Mouse (Mus musculus) limb, embryonic 12.5 days (tissue): ENCODE measurements around the gene Exoc3l4. TPM values are rescaled to one million over a fixed set of nuclear protein-coding genes. Genes with fewer than 3 reads are reported as not detected.

Experiments used
- ATAC-seq: fragments of 200-750 bp; cut with Nextera tagmentation; 2 replicates; pipeline ENCODE4 v1.8.0; 2017; ENCODE audit warnings: low read depth, moderate TSS enrichment; ENCODE audit not compliant: insufficient number of reproducible peaks, insufficient read depth, low FRiP score, low TSS enrichment
- H3K27ac ChIP-seq: fragments of 300-500 bp; sonication (generic); 2 replicates; pipeline ENCODE4 v1.5.1; 2016; ENCODE audit warnings: mild to moderate bottlenecking, moderate library complexity
- H3K27me3 ChIP-seq: fragments of 300-500 bp; sonication (generic); 2 replicates; pipeline ENCODE4 v1.6.1; 2016; ENCODE audit warnings: mild to moderate bottlenecking, moderate library complexity
- H3K36me3 ChIP-seq: fragments of 300-500 bp; sonication (generic); 2 replicates; pipeline ENCODE4 v1.6.1; 2016; ENCODE audit warnings: mild to moderate bottlenecking, moderate library complexity
- H3K4me1 ChIP-seq: fragments of 300-500 bp; sonication (generic); replicated peaks from 2 replicates; pipeline ENCODE4 v1.6.1; 2016
- H3K4me2 ChIP-seq: fragments of 300-500 bp; sonication (generic); 2 replicates; pipeline ENCODE4 v1.6.1; 2016; ENCODE audit warnings: mild to moderate bottlenecking, moderate library complexity
- H3K4me3 ChIP-seq: fragments of 300-500 bp; sonication (generic); replicated peaks from 2 replicates; pipeline ENCODE4 v1.5.1; 2016; ENCODE audit warnings: mild to moderate bottlenecking
- H3K9ac ChIP-seq: fragments of 300-500 bp; sonication (generic); replicated peaks from 2 replicates; pipeline ENCODE4 v1.6.1; 2016; ENCODE audit warnings: mild to moderate bottlenecking, moderate library complexity
- H3K9me3 ChIP-seq: fragments of 300-500 bp; sonication (generic); 2 replicates; pipeline ENCODE4 v1.6.1; 2016; ENCODE audit warnings: mild to moderate bottlenecking, moderate library complexity
- WGBS: fragments of 180-500 bp; shearing (Covaris S2); methylation state at CpG from one replicate; pipeline ENCODE4 v1.1.7; 2016; 5-methylcytosine and 5-hydroxymethylcytosine counted together
- polyA plus RNA-seq: library from polyadenylated mRNA; unstranded; fragments of >200 nt; fragmentation: Nextera tagmentation; extraction: Ambion mirVana; gene quantifications from 2 replicates; pipeline ENCODE4 v1.2.1, GENCODE M21; 2016

The Exoc3l4 gene
- polyA plus RNA-seq, 1 experiment from 2014 or later: 5.6 TPM

DNA sequence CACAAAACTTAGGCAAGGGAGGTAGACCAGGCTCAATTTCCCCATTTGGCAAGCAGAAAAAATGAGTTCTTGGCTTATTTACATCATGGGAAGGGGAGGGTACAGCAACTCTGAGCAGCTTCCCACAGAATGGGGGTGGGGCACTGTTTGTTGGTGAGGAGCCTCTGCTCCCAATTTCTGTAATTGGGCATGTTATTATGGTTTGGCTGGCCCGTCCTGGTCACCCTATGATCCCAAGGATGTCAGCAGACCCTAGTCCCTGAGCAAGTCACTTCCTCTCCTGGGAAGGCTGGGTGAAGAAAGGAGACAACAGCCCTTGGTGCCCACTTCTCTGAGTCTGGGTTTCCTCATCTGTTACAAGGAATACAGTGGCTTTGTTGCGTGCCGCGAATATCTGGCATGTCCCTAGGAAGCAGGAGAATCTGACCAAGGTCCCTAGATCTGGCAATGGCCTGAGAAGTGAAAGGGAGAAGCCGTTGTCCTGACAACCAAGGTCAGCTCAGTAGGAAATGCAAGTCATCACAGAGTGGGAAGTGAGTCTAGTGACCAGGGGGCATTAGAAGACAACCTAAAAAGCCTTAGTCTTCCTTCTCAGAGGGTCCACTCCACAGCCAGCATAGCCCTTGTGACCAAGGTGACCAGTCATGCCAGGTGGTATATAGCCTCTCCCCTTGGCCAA is 20.5 kb downstream of the Exoc3l4 start:
- Histone ChIP-seq H3K36me3 (no peaks in the 10 kb centered on the region), H3K27me3 (peaks cover 94% of the 10 kb centered on the region), H3K9ac (no peak overlapping the region), H3K4me1 (peaks cover 13% of the 10 kb centered on the region), H3K4me2 (no peak overlapping the region), H3K9me3 (no peaks in the 10 kb centered on the region), H3K4me3 (no peak overlapping the region), H3K27ac (no peak overlapping the region)
- 67% methylated on average over 5 of the region's 5 CpGs for WGBS
- ATAC-seq: no peak

DNA sequence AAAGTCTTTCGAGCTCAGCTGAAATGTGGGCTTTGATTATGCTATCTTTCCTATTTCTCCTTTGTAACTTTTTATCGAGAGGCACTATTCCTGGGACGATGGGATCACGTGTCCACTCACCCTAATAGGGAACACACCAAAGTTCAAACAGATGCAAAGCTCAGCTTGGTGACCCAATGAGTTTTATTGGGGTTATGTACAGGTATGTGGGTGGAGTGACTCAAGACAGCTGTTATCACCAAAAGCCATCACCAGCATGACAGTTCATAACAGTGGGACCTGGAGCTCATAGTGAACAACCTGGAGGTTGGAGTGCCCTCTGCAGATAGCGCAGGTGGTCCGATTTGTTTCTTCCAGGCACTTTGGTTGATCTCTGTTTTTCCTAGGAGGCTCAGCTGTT is 22.0 kb downstream of the Exoc3l4 start:
- 78% methylated on average over 6 of the region's 6 CpGs for WGBS

DNA sequence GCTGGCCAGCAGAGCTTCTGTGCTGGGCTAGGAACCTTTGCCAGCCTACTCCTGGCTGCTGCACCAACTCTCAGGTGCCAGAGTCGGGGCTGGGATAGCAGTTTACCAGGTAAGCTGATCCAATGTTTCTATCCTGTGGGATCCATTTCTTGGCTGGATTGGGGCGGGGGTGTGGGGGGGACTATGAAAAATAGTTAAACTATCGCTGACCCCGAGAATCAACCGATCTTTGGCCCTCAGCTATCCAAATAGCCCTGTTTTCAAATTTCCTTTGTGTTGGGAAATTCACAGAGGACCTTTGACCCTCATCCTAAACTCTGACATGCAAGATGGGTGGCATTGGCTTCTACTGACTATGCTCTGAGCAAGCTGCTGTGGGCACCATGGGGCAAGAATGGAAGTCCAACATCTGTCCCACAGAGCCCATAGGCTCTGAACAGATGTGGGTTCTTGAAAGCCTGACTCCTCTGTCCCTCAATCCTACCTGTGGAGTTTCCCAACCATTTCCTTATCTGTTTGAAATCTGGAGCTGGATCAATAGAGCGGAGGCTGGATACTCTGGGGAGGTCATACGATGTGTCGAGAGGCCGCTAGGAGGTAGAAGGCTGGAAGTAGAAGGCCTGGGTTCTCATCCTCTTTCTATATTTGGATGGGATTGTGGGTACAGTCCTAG is 24.0 kb downstream of the Exoc3l4 start:
- no peak for ATAC-seq
- H3K36me3 ChIP-seq: no peaks in the 10 kb centered on the region
- H3K9me3 ChIP-seq: no peaks in the 10 kb centered on the region
- 93% methylated on average over 9 of the region's 9 CpGs for WGBS
- H3K4me1 ChIP-seq: peaks cover 21% of the 10 kb centered on the region
- no peak overlapping the region for H3K4me2 ChIP-seq
- H3K4me3 ChIP-seq: no peak overlapping the region
- H3K27ac ChIP-seq: no peak overlapping the region
- H3K27me3 ChIP-seq: peaks cover 95% of the 10 kb centered on the region
- H3K9ac ChIP-seq: no peak overlapping the region

More for the DNA sequence above, 22.0 kb downstream of the Exoc3l4 start:
- Histone ChIP-seq H3K9ac (no peak overlapping the region), H3K4me1 (peaks cover 23% of the 10 kb centered on the region; the same call in 1 of the 2 replicates), H3K36me3 (no peaks in the 10 kb centered on the region), H3K27ac (no peak overlapping the region), H3K4me3 (no peak overlapping the region), H3K4me2 (no peak overlapping the region), H3K9me3 (no peaks in the 10 kb centered on the region), H3K27me3 (peaks cover 94% of the 10 kb centered on the region)
- no peak for ATAC-seq

DNA sequence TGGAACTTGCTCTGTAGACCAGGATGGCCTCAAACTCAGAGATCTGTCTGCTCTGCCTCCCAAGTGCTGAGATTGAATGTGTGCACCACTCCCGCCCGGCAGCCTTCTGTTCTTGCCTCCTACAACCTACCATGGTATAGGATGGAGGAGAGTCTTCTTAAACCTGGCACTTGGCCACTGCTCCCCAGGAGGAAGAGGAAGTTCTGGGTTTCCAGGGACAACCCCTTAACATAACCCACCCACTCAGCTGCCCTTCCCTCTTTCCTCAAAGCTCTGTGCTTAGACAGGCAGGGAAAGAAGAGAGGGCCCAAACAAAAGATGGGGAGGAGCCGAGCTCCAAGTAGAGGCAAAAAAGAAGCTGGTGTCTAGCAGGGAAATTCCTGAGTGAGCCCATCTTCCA is 24.7 kb downstream of the Exoc3l4 start:
- ATAC-seq: no peak
- Histone ChIP-seq H3K9me3 (no peaks in the 10 kb centered on the region), H3K4me1 (peaks cover 23% of the 10 kb centered on the region), H3K27me3 (peaks cover 96% of the 10 kb centered on the region), H3K4me3 (no peak overlapping the region), H3K9ac (no peak overlapping the region), H3K4me2 (no peak overlapping the region), H3K27ac (no peak overlapping the region), H3K36me3 (no peaks in the 10 kb centered on the region)
- 64% methylated on average over 3 of the region's 3 CpGs for WGBS

DNA sequence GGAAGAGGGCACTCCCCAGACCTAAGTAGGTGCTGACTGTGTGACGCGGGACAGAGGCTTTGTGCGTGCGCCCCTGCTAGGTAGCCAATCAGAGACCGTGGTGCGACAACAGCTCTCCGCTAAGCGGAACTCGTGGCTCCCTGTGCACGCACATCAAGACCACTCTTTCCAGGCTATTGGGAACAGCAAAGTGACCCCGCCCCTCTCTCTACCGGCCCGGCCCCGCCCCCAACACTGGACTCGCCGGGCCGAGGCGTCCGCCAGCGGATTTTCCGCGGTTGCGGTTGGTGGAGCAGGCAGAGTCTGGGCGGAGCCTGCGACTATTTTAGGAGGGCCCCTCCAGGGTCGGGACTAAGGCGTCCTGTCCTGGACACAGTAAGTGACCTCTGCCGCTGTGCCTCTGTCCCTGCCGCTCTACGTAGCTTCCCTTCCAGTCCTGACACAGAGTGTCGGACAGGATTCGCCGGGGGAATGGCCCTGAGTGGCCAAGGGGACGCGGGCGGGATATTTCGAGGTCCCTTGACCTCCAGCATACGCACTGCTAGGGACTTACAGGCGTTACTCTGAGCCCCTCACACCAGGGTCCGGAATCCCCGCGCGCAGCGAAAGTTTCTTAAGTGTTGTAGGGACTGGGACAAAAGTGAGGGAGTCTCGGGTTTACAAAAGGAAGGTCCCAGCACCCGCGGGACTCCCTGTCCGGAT is 25.6 kb downstream of the Exoc3l4 start, which contains the start of gene Tnfaip2:
Tnfaip2 (plus strand) TSS at position 161 of the 702 bp plus-strand sequence.
- H3K4me3 ChIP-seq: peak within 1 kb of the TSS; percentile 45
- no peak within 1 kb of the TSS for H3K27ac ChIP-seq
- H3K27me3 ChIP-seq: peaks cover 96% of the 10 kb centered on the region
- H3K36me3 ChIP-seq: no peaks in the 10 kb centered on the region
- H3K4me2 ChIP-seq: peak within 1 kb of the TSS; percentile 79
- ATAC-seq: peak; percentile 69; the same call in 1 of the 2 replicates
- peaks cover 23% of the 10 kb centered on the region for H3K4me1 ChIP-seq
- WGBS: under 1% methylated on average over 48 of the region's 48 CpGs
- peak within 1 kb of the TSS; percentile 37; the same call in 1 of the 2 replicates for H3K9ac ChIP-seq
- H3K9me3 ChIP-seq: no peaks in the 10 kb centered on the region

DNA sequence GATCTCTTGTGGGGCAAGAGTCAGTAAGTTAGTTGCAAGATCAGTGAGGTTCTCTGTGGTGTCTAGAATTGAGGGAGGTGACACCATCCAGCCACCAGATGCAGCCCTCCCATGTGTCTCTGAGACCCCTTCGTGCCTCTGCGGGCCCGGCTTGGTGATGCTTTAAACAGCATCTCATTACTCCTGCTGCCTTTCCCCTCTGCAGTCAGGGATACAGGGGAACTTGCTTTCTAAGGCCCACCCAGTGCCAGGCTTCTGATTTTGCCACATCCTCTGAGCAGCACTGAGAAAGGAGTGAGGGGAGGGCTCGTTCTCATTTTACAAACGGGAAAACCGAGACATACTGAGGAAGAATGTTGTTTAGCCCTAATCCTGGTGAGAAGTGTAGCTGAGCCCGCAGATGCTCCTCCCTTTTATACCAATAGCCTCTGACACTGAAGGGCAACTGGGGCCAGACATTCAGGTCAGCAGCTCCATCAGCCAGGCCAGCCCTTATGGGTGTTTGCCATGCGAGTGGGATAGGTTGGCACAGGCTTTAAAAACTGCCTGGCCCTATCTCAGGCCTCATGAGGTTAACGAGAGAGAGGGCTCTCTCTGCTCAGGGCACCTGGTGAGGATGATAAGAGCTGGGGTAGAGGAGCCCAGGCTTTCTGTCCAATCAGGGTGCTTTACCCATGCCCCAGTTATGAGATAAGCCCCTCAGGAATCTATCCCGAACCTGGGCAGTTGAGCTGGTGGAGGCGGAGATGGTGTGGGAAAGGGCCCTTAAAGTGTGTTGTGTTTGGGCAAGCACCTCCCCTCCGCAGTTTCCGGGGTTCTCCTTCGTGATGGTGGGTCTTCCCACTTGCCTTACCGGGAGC is 26.4 kb downstream of the Exoc3l4 start:
- 12% methylated on average over 15 of the region's 15 CpGs for WGBS
- Histone ChIP-seq H3K4me2 (peak overlapping the region; percentile 79), H3K27me3 (peaks cover 96% of the 10 kb centered on the region), H3K9me3 (no peaks in the 10 kb centered on the region), H3K36me3 (no peaks in the 10 kb centered on the region), H3K4me3 (peak overlapping the region; percentile 45), H3K27ac (no peak overlapping the region), H3K4me1 (peaks cover 31% of the 10 kb centered on the region), H3K9ac (peak overlapping the region; percentile 37; the same call in 1 of the 2 replicates)
- no peak for ATAC-seq

DNA sequence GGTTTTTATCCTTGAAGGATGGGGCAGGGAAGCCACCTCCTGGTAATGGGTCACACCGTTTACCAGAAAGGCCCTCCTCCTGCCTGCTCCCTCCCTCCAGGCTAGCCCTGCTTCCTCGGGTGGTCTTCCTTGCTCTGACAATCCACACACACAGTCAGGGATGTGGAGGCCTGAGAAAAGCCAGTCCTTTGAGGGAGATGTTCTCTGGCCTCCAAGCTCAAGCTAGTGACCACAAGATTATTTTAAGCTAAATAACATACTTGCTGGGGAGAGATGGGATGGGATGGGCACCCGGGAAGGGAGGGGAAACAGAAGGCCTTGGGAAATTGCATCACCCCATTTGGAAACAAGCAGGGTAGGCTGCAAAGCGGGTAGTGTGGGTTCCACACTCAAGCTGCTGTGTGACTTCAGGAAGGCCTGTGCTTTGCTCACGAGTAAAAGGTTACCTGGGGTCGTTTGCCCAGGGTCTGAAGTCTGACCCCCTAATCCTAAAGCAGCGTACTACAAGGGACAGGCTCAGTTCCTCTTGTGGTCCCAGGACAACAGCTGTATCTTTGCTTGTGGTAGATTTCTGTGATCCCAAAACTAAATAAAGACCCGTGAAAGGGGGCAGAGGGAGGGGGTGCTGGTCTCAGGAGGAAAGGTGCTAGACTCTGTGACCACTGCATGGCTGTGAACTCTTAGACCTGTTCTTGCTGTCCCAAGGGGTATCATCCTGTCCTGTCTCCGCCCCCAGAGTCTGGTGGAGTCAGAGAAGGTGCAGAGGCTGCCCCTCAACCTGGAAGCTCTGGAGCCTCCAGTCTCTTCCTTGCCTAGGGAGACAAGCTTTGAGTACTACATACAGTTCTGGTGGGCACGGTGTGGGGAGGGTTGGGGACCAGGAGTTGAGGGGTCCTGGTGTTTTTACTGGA is 27.4 kb downstream of the Exoc3l4 start:
- Histone ChIP-seq H3K4me1 (peaks cover 40% of the 10 kb centered on the region), H3K9me3 (no peaks in the 10 kb centered on the region), H3K27ac (no peak overlapping the region), H3K36me3 (no peaks in the 10 kb centered on the region), H3K4me3 (no peak overlapping the region), H3K27me3 (peaks cover 97% of the 10 kb centered on the region), H3K4me2 (no peak overlapping the region), H3K9ac (no peak overlapping the region)
- WGBS: 19% methylated on average over 10 of the region's 10 CpGs
- no peak for ATAC-seq

DNA sequence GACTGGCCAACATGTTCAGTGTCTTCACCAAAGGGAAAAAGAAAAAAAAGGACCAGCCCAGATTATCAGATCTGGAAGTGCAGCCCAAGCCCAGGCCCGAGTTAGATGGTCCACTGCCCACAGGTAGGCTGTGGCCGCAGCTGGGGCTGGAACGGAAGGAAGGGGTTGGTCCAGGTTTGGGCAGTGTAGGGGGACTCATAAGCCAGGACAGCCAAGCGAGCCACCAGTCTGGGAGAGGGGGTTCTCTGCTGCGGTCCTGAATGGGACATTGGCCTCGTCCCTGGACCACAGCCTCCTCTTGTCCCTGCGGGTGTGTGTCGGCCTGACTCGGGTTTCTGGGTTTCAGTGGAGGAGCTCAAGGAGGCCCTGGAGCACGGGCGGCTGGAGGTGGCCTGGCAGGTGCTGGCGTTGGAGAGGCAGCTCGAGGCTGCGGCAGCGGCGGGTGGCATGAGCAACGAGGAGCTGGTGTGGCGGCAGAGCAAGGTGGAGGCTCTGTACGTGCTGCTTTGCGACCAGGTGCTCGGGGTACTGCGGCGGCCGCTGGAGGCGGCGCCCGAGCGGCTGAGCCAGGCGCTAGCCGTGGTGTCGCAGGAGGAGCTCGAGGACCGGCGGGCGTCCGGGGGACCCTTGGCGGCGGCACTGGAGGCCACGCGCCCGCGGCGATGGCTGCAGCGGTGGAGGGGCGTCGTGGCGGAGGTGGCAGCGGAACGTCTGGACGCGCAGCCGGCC is 28.5 kb downstream of the Exoc3l4 start:
- Histone ChIP-seq H3K27ac (no peak overlapping the region), H3K4me3 (peak overlapping the region; percentile 31), H3K9ac (0 out of 2 replicates have a peak overlapping the region, but pooled peaks have one; percentile 18), H3K4me2 (peak overlapping the region; percentile 52), H3K9me3 (no peaks in the 10 kb centered on the region), H3K4me1 (peaks cover 51% of the 10 kb centered on the region), H3K27me3 (peaks cover 99% of the 10 kb centered on the region), H3K36me3 (no peaks in the 10 kb centered on the region)
- no peak for ATAC-seq
- WGBS: 2% methylated on average over 52 of the region's 52 CpGs

DNA sequence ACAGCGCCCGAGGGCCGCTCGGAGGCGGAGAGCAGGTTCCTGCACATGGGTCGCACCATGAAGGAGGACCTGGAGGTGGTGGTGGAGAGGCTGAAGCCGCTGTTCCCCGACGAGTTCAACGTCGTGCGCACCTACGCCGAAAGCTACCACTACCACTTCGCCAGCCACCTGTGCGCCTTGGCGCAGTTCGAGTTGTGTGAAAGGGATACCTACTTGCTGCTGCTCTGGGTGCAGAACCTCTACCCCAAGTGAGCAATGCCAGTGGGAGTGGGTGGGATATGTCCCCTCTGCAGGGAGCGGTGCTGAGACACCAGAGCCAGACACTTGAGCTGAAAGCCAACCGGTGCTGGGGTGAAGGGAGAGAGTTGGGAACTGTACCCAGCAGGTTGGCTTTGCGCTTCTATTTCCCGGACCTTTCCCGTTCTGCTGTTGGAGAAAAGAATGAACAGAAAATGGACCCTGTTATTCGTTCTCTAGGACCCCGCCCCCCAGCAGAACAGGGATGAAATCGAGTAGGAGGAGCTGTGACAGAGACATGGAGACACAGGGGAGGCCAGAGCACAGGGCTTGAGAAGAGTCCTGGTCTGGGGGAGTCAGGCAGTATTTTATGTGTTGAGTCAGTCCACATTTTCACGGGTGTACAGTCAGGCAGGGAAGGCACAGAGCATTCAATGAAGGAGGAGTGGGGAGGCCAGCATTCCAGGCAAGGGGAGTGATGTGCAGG is 29.2 kb downstream of the Exoc3l4 start:
- Histone ChIP-seq H3K4me1 (peaks cover 57% of the 10 kb centered on the region), H3K27ac (no peak overlapping the region), H3K36me3 (no peaks in the 10 kb centered on the region), H3K4me2 (peak overlapping the region; percentile 52), H3K4me3 (peak overlapping the region; percentile 31), H3K9ac (0 out of 2 replicates have a peak overlapping the region, but pooled peaks have one; percentile 18), H3K27me3 (peaks cover 100% of the 10 kb centered on the region), H3K9me3 (no peaks in the 10 kb centered on the region)
- WGBS: 8% methylated on average over 27 of the region's 27 CpGs
- no peak for ATAC-seq
